Mouse (Mus musculus): ENCODE measurements around the gene Enpp6. TPM values are rescaled to one million over a fixed set of nuclear protein-coding genes. Genes with fewer than 3 reads are reported as not detected.
"Not testable (repeated sequence)": the region's sequence is repeated elsewhere in the genome, so short reads cannot be mapped to it uniquely, and the experiment has no call there.

Enpp6 gene
- polyA plus RNA-seq, 1 experiment from 2014 or later = 0.86 TPM

GRCm38 (mm10) chr8:47032081-47032480 lies 45.4 kb downstream of the Enpp6 start:
- Histone ChIP-seq H3K27me3 (replicated peaks; ENCODE audit: insufficient read depth, low read length) (no peaks in the 10 kb centered on the region), H3K9ac (replicated peaks; ENCODE audit: low read depth) (no peak overlapping the region), H3K4me2 (replicated peaks; ENCODE audit: low read depth, low read length) (no peak overlapping the region), H3K27ac (ENCODE audit: low read length) (no peak overlapping the region), H3K36me3 (ENCODE audit: insufficient read depth, low read length) (no peaks in the 10 kb centered on the region), H3K9me3 (ENCODE audit: low read length) (no peaks in the 10 kb centered on the region), H3K4me3 (ENCODE audit: low read depth, low read length) (no peak overlapping the region), H3K4me1 (ENCODE audit: insufficient read depth, low read depth, low read length) (no peaks in the 10 kb centered on the region)
- ATAC-seq (no peak), DNase-seq (ENCODE audit: low spot score) (no peak)
- no peak for TF ChIP-seq EP300 (IDR thresholded peaks at IDR 0.05)
- TF ChIP-seq CTCF (IDR thresholded peaks at IDR 0.05) = no peak
- 67% methylated on average over 7 of the region's 7 CpGs for WGBS

GRCm38 (mm10) chr8:47033976-47034375 lies 47.3 kb downstream of the Enpp6 start:
- DNase-seq (ENCODE audit: low spot score) = no peak
- Histone ChIP-seq H3K9me3 (ENCODE audit: low read length) (no peaks in the 10 kb centered on the region), H3K4me2 (replicated peaks; ENCODE audit: low read depth, low read length) (no peak overlapping the region), H3K27me3 (replicated peaks; ENCODE audit: insufficient read depth, low read length) (no peaks in the 10 kb centered on the region), H3K27ac (ENCODE audit: low read length) (no peak overlapping the region), H3K9ac (replicated peaks; ENCODE audit: low read depth) (no peak overlapping the region), H3K4me1 (ENCODE audit: insufficient read depth, low read depth, low read length) (no peaks in the 10 kb centered on the region), H3K4me3 (ENCODE audit: low read depth, low read length) (no peak overlapping the region), H3K36me3 (ENCODE audit: insufficient read depth, low read length) (no peaks in the 10 kb centered on the region)
- WGBS = 62% methylated on average over 4 of the region's 4 CpGs
- TF ChIP-seq CTCF (IDR thresholded peaks at IDR 0.05) (no peak), EP300 (IDR thresholded peaks at IDR 0.05) (no peak)
- no peak for ATAC-seq

- H3K36me3 ChIP-seq (ENCODE audit: insufficient read depth, low read length) = no peaks in the 10 kb centered on the region
- no peak for ATAC-seq
- no peak overlapping the region for H3K4me3 ChIP-seq (ENCODE audit: low read depth, low read length)
- H3K4me1 ChIP-seq (ENCODE audit: insufficient read depth, low read depth, low read length) = no peaks in the 10 kb centered on the region
- H3K27me3 ChIP-seq (replicated peaks; ENCODE audit: insufficient read depth, low read length) = no peaks in the 10 kb centered on the region
- H3K4me2 ChIP-seq (replicated peaks; ENCODE audit: low read depth, low read length) = no peak overlapping the region
- H3K27ac ChIP-seq (ENCODE audit: low read length) = no peak overlapping the region
- H3K9me3 ChIP-seq (ENCODE audit: low read length) = no peaks in the 10 kb centered on the region
- 76% methylated on average over 8 of the region's 8 CpGs for WGBS
- DNase-seq (ENCODE audit: low spot score) = no peak
- no peak for TF ChIP-seq EP300 (IDR thresholded peaks at IDR 0.05)
- TF ChIP-seq CTCF (IDR thresholded peaks at IDR 0.05) = no peak
- no peak overlapping the region for H3K9ac ChIP-seq (replicated peaks; ENCODE audit: low read depth)
Observed at GRCm38 (mm10) chr8:47036501-47036900, 49.8 kb downstream of the Enpp6 start.

GRCm38 (mm10) chr8:47037405-47037804 lies 50.7 kb downstream of the Enpp6 start:
- Histone ChIP-seq H3K27ac (ENCODE audit: low read length) (no peak overlapping the region), H3K27me3 (replicated peaks; ENCODE audit: insufficient read depth, low read length) (no peaks in the 10 kb centered on the region), H3K4me2 (replicated peaks; ENCODE audit: low read depth, low read length) (no peak overlapping the region), H3K4me1 (ENCODE audit: insufficient read depth, low read depth, low read length) (no peaks in the 10 kb centered on the region), H3K36me3 (ENCODE audit: insufficient read depth, low read length) (no peaks in the 10 kb centered on the region), H3K9me3 (ENCODE audit: low read length) (no peaks in the 10 kb centered on the region), H3K9ac (replicated peaks; ENCODE audit: low read depth) (no peak overlapping the region), H3K4me3 (ENCODE audit: low read depth, low read length) (no peak overlapping the region)
- WGBS = 73% methylated on average over 5 of the region's 5 CpGs
- TF ChIP-seq EP300 (IDR thresholded peaks at IDR 0.05) = no peak
- TF ChIP-seq CTCF (IDR thresholded peaks at IDR 0.05) = no peak
- ATAC-seq (no peak), DNase-seq (ENCODE audit: low spot score) (no peak)

GRCm38 (mm10) chr8:47040215-47040614 lies 53.5 kb downstream of the Enpp6 start:
- not testable (repeated sequence) for H3K4me3 ChIP-seq (ENCODE audit: low read depth, low read length); H3K4me2 ChIP-seq (replicated peaks; ENCODE audit: low read depth, low read length); H3K36me3 ChIP-seq (ENCODE audit: insufficient read depth, low read length); H3K27ac ChIP-seq (ENCODE audit: low read length); H3K4me1 ChIP-seq (ENCODE audit: insufficient read depth, low read depth, low read length); H3K9me3 ChIP-seq (ENCODE audit: low read length); DNase-seq (ENCODE audit: low spot score); ATAC-seq; H3K27me3 ChIP-seq (replicated peaks; ENCODE audit: insufficient read depth, low read length); H3K9ac ChIP-seq (replicated peaks; ENCODE audit: low read depth)
- 100% methylated on average over 2 of the region's 4 CpGs for WGBS

- Histone ChIP-seq H3K9ac (replicated peaks; ENCODE audit: low read depth) (no peak overlapping the region), H3K4me3 (ENCODE audit: low read depth, low read length) (no peak overlapping the region), H3K9me3 (ENCODE audit: low read length) (no peaks in the 10 kb centered on the region), H3K36me3 (ENCODE audit: insufficient read depth, low read length) (no peaks in the 10 kb centered on the region), H3K4me2 (replicated peaks; ENCODE audit: low read depth, low read length) (no peak overlapping the region), H3K4me1 (ENCODE audit: insufficient read depth, low read depth, low read length) (no peaks in the 10 kb centered on the region), H3K27me3 (replicated peaks; ENCODE audit: insufficient read depth, low read length) (no peaks in the 10 kb centered on the region), H3K27ac (ENCODE audit: low read length) (no peak overlapping the region)
- ATAC-seq (no peak; the same call in 1 of the 2 replicates), DNase-seq (ENCODE audit: low spot score) (peak; percentile 8)
- 57% methylated on average over 4 of the region's 4 CpGs for WGBS
- TF ChIP-seq EP300 (IDR thresholded peaks at IDR 0.05) (peak; percentile 49; the same call in 1 of the 2 replicates), CTCF (IDR thresholded peaks at IDR 0.05) (no peak)
Observed at GRCm38 (mm10) chr8:47046340-47046739, 59.7 kb downstream of the Enpp6 start.

GRCm38 (mm10) chr8:47047146-47047545 lies 60.5 kb downstream of the Enpp6 start:
- Histone ChIP-seq H3K4me2 (replicated peaks; ENCODE audit: low read depth, low read length) (no peak overlapping the region), H3K9ac (replicated peaks; ENCODE audit: low read depth) (no peak overlapping the region), H3K27ac (ENCODE audit: low read length) (no peak overlapping the region), H3K9me3 (ENCODE audit: low read length) (no peaks in the 10 kb centered on the region), H3K36me3 (ENCODE audit: insufficient read depth, low read length) (no peaks in the 10 kb centered on the region), H3K4me1 (ENCODE audit: insufficient read depth, low read depth, low read length) (no peaks in the 10 kb centered on the region), H3K4me3 (ENCODE audit: low read depth, low read length) (no peak overlapping the region), H3K27me3 (replicated peaks; ENCODE audit: insufficient read depth, low read length) (no peaks in the 10 kb centered on the region)
- WGBS = 97% methylated on average over 2 of the region's 2 CpGs
- TF ChIP-seq CTCF (IDR thresholded peaks at IDR 0.05) (no peak), EP300 (IDR thresholded peaks at IDR 0.05) (no peak)
- no peak for ATAC-seq
- no peak for DNase-seq (ENCODE audit: low spot score)

Data from lung, postnatal 0 days (tissue).